Mouse (Mus musculus) kidney, embryonic 14.5 days (tissue): ENCODE measurements around the gene Shank2. TPM values are rescaled to one million over a fixed set of nuclear protein-coding genes. Genes with fewer than 3 reads are reported as not detected.

Experiments used
- ATAC-seq: fragments of 200-750 bp; cut with Nextera tagmentation; 2 replicates; pipeline ENCODE4 v1.8.0; 2017; ENCODE audit warnings: moderate number of reproducible peaks, mild to moderate bottlenecking, moderate TSS enrichment, moderate library complexity; ENCODE audit not compliant: low FRiP score, low TSS enrichment
- H3K27ac ChIP-seq: fragments of 300-500 bp; sonication (generic); 2 replicates; pipeline ENCODE4 v1.5.1; 2014; ENCODE audit warnings: low read depth, mild to moderate bottlenecking, low read length, moderate library complexity, mixed read lengths
- H3K27me3 ChIP-seq: fragments of 300-500 bp; sonication (generic); 2 replicates; pipeline ENCODE4 v1.6.1; 2014; ENCODE audit warnings: mild to moderate bottlenecking, low read length; ENCODE audit not compliant: control insufficient read depth, insufficient read depth
- H3K36me3 ChIP-seq: fragments of 300-500 bp; sonication (generic); 2 replicates; pipeline ENCODE4 v1.6.1; 2014; ENCODE audit warnings: low read length, mixed read lengths; ENCODE audit not compliant: control insufficient read depth, insufficient read depth
- H3K4me1 ChIP-seq: fragments of 300-500 bp; sonication (generic); 2 replicates; pipeline ENCODE4 v1.6.1; 2014; ENCODE audit warnings: low read length, mixed read lengths; ENCODE audit not compliant: control insufficient read depth, insufficient read depth
- H3K4me2 ChIP-seq: fragments of 300-500 bp; sonication (generic); replicated peaks from 2 replicates; pipeline ENCODE4 v1.6.1; 2014; ENCODE audit warnings: low read depth, mild to moderate bottlenecking, low read length
- H3K4me3 ChIP-seq: fragments of 300-500 bp; sonication (generic); 2 replicates; pipeline ENCODE4 v1.5.1; 2014; ENCODE audit warnings: mild to moderate bottlenecking, low read length
- H3K9ac ChIP-seq: fragments of 300-500 bp; sonication (generic); 2 replicates; pipeline ENCODE4 v1.6.1; 2014; ENCODE audit warnings: low read depth, mild to moderate bottlenecking, low read length, moderate library complexity
- H3K9me3 ChIP-seq: fragments of 300-500 bp; sonication (generic); 2 replicates; pipeline ENCODE4 v1.6.1; 2016; ENCODE audit warnings: low read length; ENCODE audit not compliant: control insufficient read depth
- WGBS: fragments of 180-500 bp; shearing (Covaris S2); extraction: QIAGEN DNeasy Blood & Tissue Kit; methylation state at CpG from one replicate; pipeline ENCODE4 v1.1.7; 2014; 5-methylcytosine and 5-hydroxymethylcytosine counted together
- polyA plus RNA-seq: library from polyadenylated mRNA; unstranded; fragments of >200 nt; fragmentation: Nextera tagmentation; extraction: Ambion mirVana; gene quantifications from 2 replicates; pipeline ENCODE4 v1.2.1, GENCODE M21; 2014

The Shank2 gene
- polyA plus RNA-seq, 1 experiment from 2014 or later, result 3.3 TPM

GRCm38 (mm10) chr7:144021801-144022200 lies 20.1 kb downstream of the Shank2 start:
- H3K4me3 ChIP-seq, result no peak overlapping the region
- no peaks in the 10 kb centered on the region for H3K36me3 ChIP-seq
- ATAC-seq, result no peak
- H3K9ac ChIP-seq, result no peak overlapping the region
- H3K9me3 ChIP-seq, result no peaks in the 10 kb centered on the region
- no peak overlapping the region for H3K4me2 ChIP-seq
- H3K27ac ChIP-seq, result no peak overlapping the region
- no peaks in the 10 kb centered on the region for H3K4me1 ChIP-seq
- H3K27me3 ChIP-seq, result no peaks in the 10 kb centered on the region
- WGBS, result 85% methylated on average over 3 of the region's 3 CpGs

- no peaks in the 10 kb centered on the region for H3K36me3 ChIP-seq
- H3K27ac ChIP-seq, result no peak overlapping the region
- no peak overlapping the region for H3K4me3 ChIP-seq
- 29% methylated on average over 5 of the region's 5 CpGs for WGBS
- no peak for ATAC-seq
- H3K4me1 ChIP-seq, result no peaks in the 10 kb centered on the region
- H3K9me3 ChIP-seq, result no peaks in the 10 kb centered on the region
- no peak overlapping the region for H3K4me2 ChIP-seq
- H3K9ac ChIP-seq, result no peak overlapping the region
- H3K27me3 ChIP-seq, result no peaks in the 10 kb centered on the region
Observed at GRCm38 (mm10) chr7:144022682-144023081, 21.0 kb downstream of the Shank2 start.

- ATAC-seq, result no peak
- H3K27ac ChIP-seq, result no peak overlapping the region
- WGBS, result 56% methylated on average over 4 of the region's 4 CpGs
Observed at GRCm38 (mm10) chr7:144023561-144023960, 21.8 kb downstream of the Shank2 start.

GRCm38 (mm10) chr7:144026024-144026752 lies 24.5 kb downstream of the Shank2 start:
- no peaks in the 10 kb centered on the region for H3K4me1 ChIP-seq
- H3K27me3 ChIP-seq, result no peaks in the 10 kb centered on the region
- H3K36me3 ChIP-seq, result no peaks in the 10 kb centered on the region
- H3K4me2 ChIP-seq, result no peak overlapping the region
- no peak overlapping the region for H3K9ac ChIP-seq
- no peak overlapping the region for H3K27ac ChIP-seq
- no peak overlapping the region for H3K4me3 ChIP-seq
- no peaks in the 10 kb centered on the region for H3K9me3 ChIP-seq
- ATAC-seq, result no peak
- 87% methylated on average over 12 of the region's 12 CpGs for whole genome bisulfite sequencing

More at GRCm38 (mm10) chr7:144023561-144023960, 21.8 kb downstream of the Shank2 start:
- no peak overlapping the region for H3K4me3 ChIP-seq
- H3K4me2 ChIP-seq, result no peak overlapping the region
- H3K27me3 ChIP-seq, result no peaks in the 10 kb centered on the region
- H3K9me3 ChIP-seq, result no peaks in the 10 kb centered on the region
- no peaks in the 10 kb centered on the region for H3K4me1 ChIP-seq
- no peak overlapping the region for H3K9ac ChIP-seq
- no peaks in the 10 kb centered on the region for H3K36me3 ChIP-seq

GRCm38 (mm10) chr7:144029246-144029645 lies 27.5 kb downstream of the Shank2 start:
- Histone ChIP-seq H3K4me3 (no peak overlapping the region), H3K4me1 (0 out of 2 replicates have a peak, but pooled peaks cover 3% of the 10 kb centered on the region), H3K36me3 (no peaks in the 10 kb centered on the region), H3K9me3 (no peaks in the 10 kb centered on the region), H3K9ac (no peak overlapping the region), H3K27me3 (no peaks in the 10 kb centered on the region), H3K4me2 (no peak overlapping the region), H3K27ac (no peak overlapping the region)
- ATAC-seq, result no peak
- WGBS, result 65% methylated on average over 5 of the region's 5 CpGs

- H3K4me2 ChIP-seq, result no peak overlapping the region
- 0 out of 2 replicates have a peak, but pooled peaks cover 3% of the 10 kb centered on the region for H3K4me1 ChIP-seq
- no peaks in the 10 kb centered on the region for H3K27me3 ChIP-seq
- no peak overlapping the region for H3K9ac ChIP-seq
- no peak overlapping the region; the same call in 1 of the 2 replicates for H3K27ac ChIP-seq
- no peak overlapping the region for H3K4me3 ChIP-seq
- no peaks in the 10 kb centered on the region for H3K36me3 ChIP-seq
- no peaks in the 10 kb centered on the region for H3K9me3 ChIP-seq
- peak; percentile 54; the same call in 1 of the 2 replicates for ATAC-seq
- WGBS, result 43% methylated on average over 11 of the region's 11 CpGs
Observed at GRCm38 (mm10) chr7:144030796-144031195, 29.1 kb downstream of the Shank2 start.

- H3K9ac ChIP-seq, result no peak overlapping the region
- H3K27ac ChIP-seq, result no peak overlapping the region
- H3K4me3 ChIP-seq, result no peak overlapping the region
- H3K36me3 ChIP-seq, result no peaks in the 10 kb centered on the region
- no peak overlapping the region for H3K4me2 ChIP-seq
- no peak for ATAC-seq
- no peaks in the 10 kb centered on the region for H3K9me3 ChIP-seq
- 76% methylated on average over 3 of the region's 3 CpGs for WGBS
- H3K4me1 ChIP-seq, result 0 out of 2 replicates have a peak, but pooled peaks cover 3% of the 10 kb centered on the region
- H3K27me3 ChIP-seq, result no peaks in the 10 kb centered on the region
Observed at GRCm38 (mm10) chr7:144031611-144032010, 29.9 kb downstream of the Shank2 start.

- no peaks in the 10 kb centered on the region for H3K9me3 ChIP-seq
- WGBS, result 92% methylated on average over 11 of the region's 11 CpGs
- no peaks in the 10 kb centered on the region for H3K36me3 ChIP-seq
- no peaks in the 10 kb centered on the region for H3K27me3 ChIP-seq
- no peak overlapping the region for H3K4me2 ChIP-seq
- no peak for ATAC-seq
- no peak overlapping the region for H3K4me3 ChIP-seq
- H3K27ac ChIP-seq, result no peak overlapping the region
- no peak overlapping the region for H3K9ac ChIP-seq
- H3K4me1 ChIP-seq, result 0 out of 2 replicates have a peak, but pooled peaks cover 3% of the 10 kb centered on the region
Observed at GRCm38 (mm10) chr7:144037541-144037940, 35.8 kb downstream of the Shank2 start.

- no peak overlapping the region for H3K4me3 ChIP-seq
- no peaks in the 10 kb centered on the region for H3K27me3 ChIP-seq
- H3K4me2 ChIP-seq, result no peak overlapping the region
- H3K27ac ChIP-seq, result no peak overlapping the region
- H3K9ac ChIP-seq, result no peak overlapping the region
- 0 out of 2 replicates have a peak, but pooled peaks cover 3% of the 10 kb centered on the region for H3K4me1 ChIP-seq
- H3K36me3 ChIP-seq, result no peaks in the 10 kb centered on the region
- H3K9me3 ChIP-seq, result no peaks in the 10 kb centered on the region
- no peak for ATAC-seq
- WGBS, result 63% methylated on average over 9 of the region's 9 CpGs
Observed at GRCm38 (mm10) chr7:144037966-144038669, 36.4 kb downstream of the Shank2 start.
